Mouse (Mus musculus): ENCODE data around the gene Krt83. TPM values are rescaled to one million over a fixed set of nuclear protein-coding genes. Genes with fewer than 3 reads are reported as not detected.

Krt83 gene
- not detected for total RNA-seq (2023)

DNA sequence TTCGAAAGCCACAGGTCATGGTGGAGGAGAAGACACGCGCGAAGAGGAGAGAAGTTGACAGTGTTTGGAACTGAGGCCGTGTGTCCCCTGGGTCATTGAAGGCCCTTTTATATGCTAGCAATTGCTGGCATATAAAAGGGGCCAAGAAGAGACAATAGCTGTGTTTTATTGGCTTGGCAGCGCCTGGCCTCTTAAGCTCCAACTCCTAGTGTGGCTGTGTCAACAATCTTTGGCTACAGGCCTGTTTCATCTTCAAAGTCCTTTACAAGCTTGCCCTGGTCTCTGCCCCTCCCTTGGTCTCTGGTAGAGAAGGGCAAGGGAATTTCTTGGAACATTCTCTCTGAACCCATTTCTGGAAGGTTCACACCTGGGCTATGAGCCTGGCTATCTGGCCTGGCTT, at the start of gene Krt83:
Gene Krt83, minus strand, starts transcription at position 82 of the 400 bp plus-strand sequence.

DNA sequence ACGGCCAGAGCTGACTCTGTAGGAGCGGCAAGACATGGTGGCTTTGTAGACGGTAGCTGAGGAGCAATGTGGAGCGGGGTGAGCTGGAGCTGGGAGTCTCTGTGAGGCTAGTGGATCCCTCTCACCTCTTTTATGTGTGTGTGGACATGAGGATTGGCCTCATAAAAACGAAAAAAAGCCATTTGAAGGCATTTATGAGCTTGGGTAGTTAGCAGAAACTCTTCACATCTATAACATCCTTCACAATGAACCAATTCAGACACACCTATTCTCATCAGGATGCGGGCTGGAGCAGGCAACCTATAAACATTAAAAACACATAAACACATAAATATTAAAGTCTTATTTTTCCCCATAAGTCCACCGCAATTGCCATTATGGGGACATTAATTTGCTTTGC, 41.4 kb upstream of the Krt83 start, which contains the start of gene Krt84:
Gene Krt84, minus strand, starts transcription at position 101 of the 400 bp plus-strand sequence.

DNA sequence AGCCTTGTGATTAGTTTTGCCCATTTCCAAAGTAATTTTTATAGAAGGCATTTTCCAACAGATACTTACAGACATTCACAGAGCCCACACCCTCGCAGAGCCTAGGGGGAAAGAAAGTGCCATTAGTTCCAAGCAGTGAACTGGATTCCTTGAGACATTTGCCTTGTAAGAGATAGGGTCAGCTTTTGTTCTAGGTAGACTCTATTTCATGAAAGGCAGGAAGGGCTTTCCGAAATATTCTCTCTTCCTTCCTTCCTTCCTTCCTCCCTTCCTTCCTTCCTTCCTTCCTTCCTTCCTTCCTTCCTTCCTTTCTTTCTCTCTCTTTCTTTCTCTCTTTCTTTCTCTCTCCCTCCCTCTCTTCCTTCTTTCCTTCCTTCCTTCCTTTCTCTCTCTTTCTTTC, 25.8 kb upstream of the Krt83 start, which contains the start of gene Gm49425:
Gene Gm49425, minus strand, starts transcription at position 101 of the 400 bp plus-strand sequence.

DNA sequence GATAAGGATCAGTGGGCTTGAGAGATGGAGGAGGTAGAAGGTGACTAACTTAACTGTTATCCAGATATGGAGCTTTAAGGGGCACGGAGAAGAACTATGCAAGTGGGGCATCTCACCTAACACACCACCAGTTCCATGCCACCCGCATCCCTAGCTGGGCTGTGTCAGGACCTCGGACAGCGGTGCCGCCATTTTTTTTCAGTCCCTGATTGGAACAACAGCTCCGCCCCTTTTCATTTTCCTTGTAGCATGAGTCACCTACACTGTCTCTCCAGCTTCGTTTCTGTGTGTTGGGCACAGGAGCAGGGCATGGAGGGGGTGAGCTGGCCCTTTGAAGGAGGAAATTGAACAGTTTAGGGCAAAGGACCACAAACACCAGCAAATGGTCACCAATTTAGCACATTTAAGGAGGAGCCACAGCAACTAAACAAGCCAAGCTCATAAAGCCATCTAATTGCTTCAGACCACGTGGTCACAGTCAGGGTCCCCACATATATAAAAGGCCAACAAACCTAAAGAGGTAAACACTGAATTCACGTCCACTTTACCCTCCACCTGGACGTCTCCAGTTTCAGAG, 18.3 kb downstream of the Krt83 start, which contains the start of gene Krt86:
Gene Krt86, plus strand, starts transcription at position 527 of the 577 bp plus-strand sequence.

DNA sequence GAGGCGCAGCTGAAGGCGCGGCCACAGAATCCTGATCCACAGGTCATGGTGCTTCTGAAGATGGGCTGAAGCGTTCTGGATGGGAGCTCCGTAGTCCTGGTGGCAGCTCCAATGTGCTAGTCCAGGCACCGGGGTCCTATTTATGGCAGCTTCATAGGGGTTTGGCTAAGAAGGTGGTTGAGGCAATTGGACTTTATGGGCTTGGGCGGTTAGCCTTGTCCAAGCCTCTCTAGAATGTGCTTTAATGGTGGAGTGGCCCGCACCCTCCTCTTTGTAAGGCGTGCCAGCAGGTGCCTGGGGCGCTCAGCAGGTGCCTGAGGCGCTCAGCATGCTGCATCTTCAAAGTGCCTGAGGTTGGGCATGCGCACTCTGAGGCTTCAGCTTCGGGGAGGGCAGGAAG, 27.7 kb downstream of the Krt83 start, which contains the start of gene Krt81:
Gene Krt81, minus strand, starts transcription at position 101 of the 400 bp plus-strand sequence.

DNA sequence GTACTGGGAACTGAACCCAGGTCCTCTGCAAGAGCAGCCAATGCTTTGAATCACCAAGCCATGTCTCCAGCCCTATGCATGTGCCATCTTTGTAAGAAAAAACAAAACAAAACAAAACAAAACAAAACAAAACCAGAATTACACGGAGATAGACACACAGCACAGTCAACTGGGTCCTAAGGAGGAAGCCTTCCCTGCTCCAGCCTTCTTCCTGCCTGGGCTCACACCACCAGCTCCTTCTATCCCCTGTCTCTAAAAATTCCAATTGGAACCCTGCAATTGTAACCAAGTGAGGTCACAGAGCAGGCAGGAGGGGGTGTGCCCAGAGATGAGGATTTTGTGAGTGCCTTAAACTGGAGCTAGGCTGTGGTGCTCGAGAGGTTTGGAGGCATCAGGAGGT, 43.9 kb downstream of the Krt83 start, which contains the start of gene Krt88:
Gene Krt88, plus strand, starts transcription at position 301 of the 400 bp plus-strand sequence.

DNA sequence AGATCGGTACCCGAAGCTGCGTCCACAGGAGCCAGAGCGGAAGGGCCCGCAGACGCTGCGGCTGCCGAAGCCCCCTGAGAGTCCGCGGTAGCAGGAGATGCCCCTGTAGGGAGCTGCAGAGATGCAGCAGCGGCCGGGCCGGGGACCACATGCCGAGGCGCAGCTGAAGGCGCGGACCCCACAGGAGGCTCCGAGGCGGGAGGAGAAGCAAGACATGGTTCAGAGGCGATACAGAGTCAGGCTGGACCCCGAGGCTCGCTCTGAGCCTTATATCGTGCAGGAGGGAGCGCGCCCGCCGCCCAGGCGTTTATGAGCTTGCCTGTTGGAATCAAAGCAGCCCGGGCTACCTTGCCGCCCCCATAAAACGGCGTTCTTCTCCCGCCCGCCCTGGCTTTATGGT, 52.8 kb downstream of the Krt83 start, which contains the start of gene Krt87:
Gene Krt87, minus strand, starts transcription at position 250 of the 400 bp plus-strand sequence.

Other genes with a start within 250 kb of the Krt83 start
- 312 TPM for gene Nr4a1, start 237.2 kb downstream of the Krt83 start, total RNA-seq (2023)
- 70.4 TPM for gene Atg101, start 207.2 kb downstream of the Krt83 start, total RNA-seq (2023)
- 0.71 TPM for gene 6030408B16Rik, start 198.3 kb downstream of the Krt83 start, total RNA-seq (2023)
- gene Krt80, start 121.3 kb downstream of the Krt83 start, total RNA-seq (2023) = 0.30 TPM
- 1.1 TPM for gene Krt7, start 80.5 kb downstream of the Krt83 start, total RNA-seq (2023)
- gene Krt87, start 52.7 kb downstream of the Krt83 start, total RNA-seq (2023) = not detected
- gene Krt88, start 43.8 kb downstream of the Krt83 start, total RNA-seq (2023) = not detected
- not detected for gene Krt81, start 27.8 kb downstream of the Krt83 start, total RNA-seq (2023)
- gene Krt86, start 18.0 kb downstream of the Krt83 start, total RNA-seq (2023) = not detected
- not detected for gene Gm49425, start 25.7 kb upstream of the Krt83 start, total RNA-seq (2023)
- not detected for gene Krt84, start 41.3 kb upstream of the Krt83 start, total RNA-seq (2023)
- not detected for gene Krt82, start 59.2 kb upstream of the Krt83 start, total RNA-seq (2023)
- gene Krt90, start 71.4 kb upstream of the Krt83 start, total RNA-seq (2023) = not detected
- not detected for gene Krt75, start 82.4 kb upstream of the Krt83 start, total RNA-seq (2023)
- not detected for gene Gm5414, start 136.7 kb upstream of the Krt83 start, total RNA-seq (2023)
- not detected for gene Gm5478, start 155.9 kb upstream of the Krt83 start, total RNA-seq (2023)
- not detected for gene Krt6b, start 188.8 kb upstream of the Krt83 start, total RNA-seq (2023)
- not detected for gene Krt6a, start 202.8 kb upstream of the Krt83 start, total RNA-seq (2023)
- gene Krt5, start 221.4 kb upstream of the Krt83 start, total RNA-seq (2023) = 0.50 TPM

Data from CD4-positive naive resting alpha-beta T cell, adult 57 days (primary cell).